Mouse (Mus musculus) urinary bladder, postnatal 14 days (tissue): ENCODE measurements around the gene Cryz.

Experiments
- DNase-seq: peaks from one replicate; pipeline ENCODE4 v3.0.0; 2021; ENCODE audit warnings: low spot score

Cryz gene

GRCm38 (mm10) chr3:154671013-154671412 lies 74.5 kb downstream of the Cryz start:
- no peak for DNase-seq
